In the genomic region with DNA sequence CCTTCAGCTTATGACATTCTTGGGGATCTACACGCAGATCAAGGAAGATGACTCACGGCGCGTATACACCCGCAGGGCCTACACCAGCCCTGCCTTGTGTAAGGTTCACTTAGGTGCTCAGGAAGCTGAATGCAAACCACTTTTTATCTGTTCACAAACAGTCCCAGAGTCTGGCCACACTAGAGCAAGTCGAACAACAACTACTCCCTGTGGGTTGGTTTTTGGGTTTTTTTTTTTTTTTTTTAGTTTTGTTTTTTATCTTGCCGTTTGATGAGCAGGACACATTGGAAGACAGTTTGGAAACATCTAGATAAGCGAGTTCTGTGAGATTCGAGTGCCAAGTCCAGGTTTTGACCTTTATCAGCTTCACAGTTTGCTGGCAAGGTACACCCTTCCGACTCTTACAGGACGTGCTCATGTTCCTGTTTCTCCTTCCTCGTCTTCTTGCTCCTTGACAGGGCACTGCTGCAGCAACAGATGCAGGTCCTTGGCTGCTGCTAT, we compare ENCODE assay signal across 11 mouse cellular contexts. TPM values are rescaled to one million over a fixed set of nuclear protein-coding genes. Genes with fewer than 3 reads are reported as not detected.
DNase-seq lines count a peak whose midpoint lies in the region; ATAC-seq lines count a peak whose summit lies in the region.
"Had no signal": no experiment of that assay in that cellular context is flagged by ENCODE, and none has a peak within 500 bp of the region (broad histone marks: within the 10 kb centered on the region; RNA-seq: fewer than 3 reads in every experiment).

No protein-coding gene starts in this region.

- H3K4me1 ChIP-seq in forebrain, embryonic 15.5 days = no peaks in the 10 kb centered on the region
- H3K4me1 ChIP-seq in midbrain, embryonic 13.5 days (replicated peaks) = no peaks in the 10 kb centered on the region
- no peaks in the 10 kb centered on the region for H3K4me1 ChIP-seq in midbrain, embryonic 11.5 days (ENCODE audit: control insufficient read depth, insufficient read depth, low read length)
- H3K4me1 ChIP-seq: midbrain, embryonic 15.5 days had no signal

- H3K27ac ChIP-seq in forebrain, embryonic 15.5 days (replicated peaks) = no peak overlapping the region
- H3K27ac ChIP-seq in midbrain, embryonic 13.5 days = no peak overlapping the region
- H3K27ac ChIP-seq in midbrain, embryonic 11.5 days (ENCODE audit: low read depth, low read length) = no peak overlapping the region
- H3K27ac ChIP-seq: midbrain, embryonic 15.5 days had no signal

- no peaks in the 10 kb centered on the region for H3K9me3 ChIP-seq in forebrain, embryonic 15.5 days
- no peaks in the 10 kb centered on the region for H3K9me3 ChIP-seq in midbrain, embryonic 13.5 days
- H3K9me3 ChIP-seq in midbrain, embryonic 11.5 days (ENCODE audit: control insufficient read depth, low read length) = no peaks in the 10 kb centered on the region
- H3K9me3 ChIP-seq: midbrain, embryonic 15.5 days had no signal

- no peak overlapping the region for H3K9ac ChIP-seq in forebrain, embryonic 15.5 days (replicated peaks)
- no peak overlapping the region for H3K9ac ChIP-seq in midbrain, embryonic 13.5 days (replicated peaks)
- no peak overlapping the region for H3K9ac ChIP-seq in midbrain, embryonic 11.5 days (ENCODE audit: low read length)
- H3K9ac ChIP-seq: midbrain, embryonic 15.5 days had no signal

- H3K4me3 ChIP-seq in forebrain, embryonic 15.5 days = no peak overlapping the region
- no peak overlapping the region for H3K4me3 ChIP-seq in midbrain, embryonic 13.5 days (replicated peaks)
- H3K4me3 ChIP-seq in midbrain, embryonic 11.5 days (ENCODE audit: low read depth, low read length) = no peak overlapping the region
- H3K4me3 ChIP-seq: midbrain, embryonic 15.5 days had no signal

- 86% methylated on average over 12 of the region's 12 CpGs for WGBS in forebrain, embryonic 15.5 days
- 92% methylated on average over 12 of the region's 12 CpGs for WGBS in midbrain, embryonic 13.5 days
- WGBS in midbrain, embryonic 11.5 days = 89% methylated on average over 12 of the region's 12 CpGs

- H3K4me2 ChIP-seq in forebrain, embryonic 15.5 days (replicated peaks) = no peak overlapping the region
- no peak overlapping the region for H3K4me2 ChIP-seq in midbrain, embryonic 13.5 days (replicated peaks)
- no peak overlapping the region for H3K4me2 ChIP-seq in midbrain, embryonic 11.5 days
- H3K4me2 ChIP-seq: midbrain, embryonic 15.5 days had no signal

- H3K27me3 ChIP-seq in forebrain, embryonic 15.5 days = no peaks in the 10 kb centered on the region
- no peaks in the 10 kb centered on the region for H3K27me3 ChIP-seq in midbrain, embryonic 13.5 days
- no peaks in the 10 kb centered on the region for H3K27me3 ChIP-seq in midbrain, embryonic 11.5 days (ENCODE audit: control insufficient read depth, insufficient read depth, low read length)
- H3K27me3 ChIP-seq: midbrain, embryonic 15.5 days; Patski had no signal

- peak; percentile 42; the same call in 1 of the 2 replicates for ATAC-seq in monocyte, adult 5-6 weeks (replicated peaks; ENCODE audit: insufficient number of reproducible peaks, low FRiP score, low TSS enrichment, poor library complexity, severe bottlenecking)
- no peak for ATAC-seq in forebrain, embryonic 15.5 days (replicated peaks)
- no peak for ATAC-seq in midbrain, embryonic 13.5 days
- ATAC-seq in midbrain, embryonic 11.5 days (ENCODE audit: low FRiP score) = no peak
- ATAC-seq: midbrain, embryonic 15.5 days; Patski had no signal

- no peaks in the 10 kb centered on the region for H3K36me3 ChIP-seq in forebrain, embryonic 15.5 days
- no peaks in the 10 kb centered on the region for H3K36me3 ChIP-seq in midbrain, embryonic 13.5 days
- H3K36me3 ChIP-seq in midbrain, embryonic 11.5 days (ENCODE audit: control insufficient read depth, insufficient read depth, low read length) = no peaks in the 10 kb centered on the region
- H3K36me3 ChIP-seq: midbrain, embryonic 15.5 days had no signal

- DNase-seq in spleen, adult 18-20 months = peak; percentile 8 to 23
- DNase-seq in spleen, postnatal 4 days (ENCODE audit: low spot score in 2 of 2) = no peak
- DNase-seq in induced T-regulatory cell, adult 2 months (ENCODE audit: low read depth) = peak; percentile 81
- DNase-seq in midbrain, embryonic 11.5 days (ENCODE audit: low spot score, missing footprints) = no peak
- no peak for DNase-seq in right cerebral cortex, postnatal 10 days (ENCODE audit: low spot score in 2 of 2)
- DNase-seq: cerebellum, adult 2 months had no signal

RNA-seq across cellular contexts. Expression of a gene that starts 21.0 kb away (rescaled TPM):
- 13.3 to 19.0 TPM (median 16.7 TPM) in 3 replicates for total RNA-seq in monocyte, adult 5-6 weeks (2017)
- polyA plus RNA-seq in forebrain, embryonic 15.5 days (2015; fragmentation: Nextera tagmentation; extraction: Ambion mirVana) = 1.5 and 1.6 TPM in 2 replicates
- 1.4 and 1.6 TPM in 2 replicates for polyA plus RNA-seq in midbrain, embryonic 13.5 days (2015; fragmentation: Nextera tagmentation; extraction: Ambion mirVana)
- 0.80 and 1.2 TPM in 2 replicates for polyA plus RNA-seq in midbrain, embryonic 11.5 days (2014; fragmentation: Nextera tagmentation; extraction: Ambion mirVana)

Comparison
In these comparisons a context has a peak if more than half of its experiments do, and no peak if none do; other contexts are left out.
1. DNase-seq: peak in spleen, adult 18-20 months (2 of 2) and induced T-regulatory cell, adult 2 months (single experiment); none in spleen, postnatal 4 days (0 of 2), midbrain, embryonic 11.5 days (single experiment) and right cerebral cortex, postnatal 10 days (0 of 2).